Mouse (Mus musculus) brain, embryonic 14.5 days (tissue): ENCODE measurements around the gene Gm30302. TPM values are rescaled to one million over a fixed set of nuclear protein-coding genes. Genes with fewer than 3 reads are reported as not detected.

Experiments used
- DNase-seq: peaks from one replicate; pipeline ENCODE4 v3.0.0-alpha.2; 2011; ENCODE audit warnings: low read depth
- CTCF ChIP-seq: fragments of 200-500 bp; IDR thresholded peaks from 2 replicates; pipeline ENCODE4 v1.5.1; 2012; ENCODE audit warnings: inconsistent platforms, mild to moderate bottlenecking, moderate library complexity, borderline replicate concordance; ENCODE audit not compliant: insufficient read depth, insufficient read length; ENCODE audit errors: extremely low read depth
- POLR2A ChIP-seq: fragments of 200-500 bp; IDR thresholded peaks from 2 replicates; pipeline ENCODE4 v1.6.1; 2012; ENCODE audit warnings: mild to moderate bottlenecking, inconsistent platforms, borderline replicate concordance; ENCODE audit not compliant: poor library complexity, insufficient read depth, insufficient read length, severe bottlenecking; ENCODE audit errors: extremely low read depth
- polyA plus RNA-seq: library from polyadenylated mRNA; depleted of rRNA; stranded (reverse); fragments of >200 nt; gene quantifications from 2 replicates; pipeline ENCODE4 v1.2.3, GENCODE M21; 2012; rRNA removed

The Gm30302 gene
- polyA plus RNA-seq, 1 experiment = not detected

- TF ChIP-seq CTCF (no peak), POLR2A (no peak)
- no peak for DNase-seq
These were observed 29.7 kb downstream of the Gm30302 start for GRCm38 (mm10) chr13:49769111-49769510.

- TF ChIP-seq CTCF = no peak
- no peak for TF ChIP-seq POLR2A
- no peak for DNase-seq
These were observed 30.8 kb downstream of the Gm30302 start for GRCm38 (mm10) chr13:49768048-49768447.

DNA sequence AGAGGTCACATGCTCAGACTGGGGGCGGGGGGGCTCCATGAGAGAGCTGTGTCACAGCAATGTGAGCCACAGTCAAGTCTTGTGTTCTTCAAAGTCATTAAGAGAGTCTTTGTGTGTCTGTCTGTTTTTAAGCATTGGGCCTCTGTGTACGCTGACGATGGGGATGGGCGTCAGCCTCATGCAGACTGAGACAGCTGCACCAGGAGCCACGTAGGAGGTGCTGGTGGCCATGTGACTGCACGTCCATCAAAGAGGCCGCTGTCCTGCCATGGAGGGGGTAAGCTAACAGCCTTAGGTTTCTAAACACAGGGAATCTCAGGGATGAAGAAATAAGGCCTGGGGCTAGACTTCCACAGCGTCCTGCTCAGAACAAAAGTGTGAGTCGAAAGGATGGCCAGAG is 32.5 kb downstream of the Gm30302 start:
- peak; percentile 6 for DNase-seq
- no peak for TF ChIP-seq CTCF

DNA sequence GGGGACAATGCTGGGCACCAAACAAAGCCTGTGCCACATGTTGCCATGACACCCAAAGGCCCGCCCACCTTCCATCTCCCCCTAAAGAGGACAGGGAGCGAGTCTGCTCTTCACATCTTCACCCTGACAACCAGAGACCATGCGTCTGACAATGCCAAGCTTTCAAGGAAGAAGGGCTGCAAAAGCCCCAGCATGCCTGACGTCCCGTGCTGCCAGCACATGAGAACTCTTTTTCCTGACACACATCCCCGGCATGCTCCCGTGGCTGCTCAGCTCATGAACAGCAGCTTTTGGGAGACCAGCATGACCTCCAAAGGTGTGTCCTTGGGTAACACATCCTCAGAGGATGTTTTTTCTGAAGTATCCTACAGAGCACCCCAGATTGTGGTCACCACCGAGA is 33.5 kb downstream of the Gm30302 start:
- DNase-seq = no peak
- TF ChIP-seq CTCF = no peak
- TF ChIP-seq POLR2A = no peak

DNA sequence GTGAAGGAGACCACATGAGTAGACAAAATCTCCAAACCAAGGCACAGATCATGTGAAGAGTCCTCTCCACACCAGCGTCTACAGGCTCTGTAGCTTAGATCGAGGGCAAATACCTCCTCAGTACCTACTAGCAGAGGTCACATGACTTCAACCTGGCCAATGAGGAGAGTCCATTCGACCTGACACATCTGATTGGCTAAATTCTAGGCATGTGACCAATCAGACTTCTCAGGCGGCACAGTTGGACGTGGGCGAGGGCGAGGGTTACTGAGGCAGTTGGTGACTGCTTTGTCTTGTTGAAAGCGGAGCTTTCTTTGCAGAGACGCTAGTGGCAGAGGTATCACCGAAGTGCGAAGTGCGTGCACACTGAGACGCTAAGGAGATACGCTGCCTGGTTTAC is 36.6 kb downstream of the Gm30302 start:
- DNase-seq = no peak
- TF ChIP-seq POLR2A (no peak), CTCF (no peak)

- no peak for DNase-seq
- TF ChIP-seq CTCF (no peak), POLR2A (no peak)
These were observed 38.1 kb downstream of the Gm30302 start for GRCm38 (mm10) chr13:49760675-49761074.

- no peak for TF ChIP-seq POLR2A
- no peak for TF ChIP-seq CTCF
- no peak for DNase-seq
These were observed 40.8 kb downstream of the Gm30302 start for GRCm38 (mm10) chr13:49757966-49758365.

GRCm38 (mm10) chr13:49756591-49756990 is 42.2 kb downstream of the Gm30302 start:
- no peak for DNase-seq
- TF ChIP-seq CTCF = no peak
- TF ChIP-seq POLR2A = no peak

- DNase-seq = no peak
- TF ChIP-seq POLR2A (no peak), CTCF (no peak)
These were observed 57.3 kb downstream of the Gm30302 start for GRCm38 (mm10) chr13:49741285-49742040.

GRCm38 (mm10) chr13:49738011-49738410 is 60.8 kb downstream of the Gm30302 start:
- DNase-seq = no peak
- TF ChIP-seq POLR2A = no peak
- TF ChIP-seq CTCF = no peak

DNA sequence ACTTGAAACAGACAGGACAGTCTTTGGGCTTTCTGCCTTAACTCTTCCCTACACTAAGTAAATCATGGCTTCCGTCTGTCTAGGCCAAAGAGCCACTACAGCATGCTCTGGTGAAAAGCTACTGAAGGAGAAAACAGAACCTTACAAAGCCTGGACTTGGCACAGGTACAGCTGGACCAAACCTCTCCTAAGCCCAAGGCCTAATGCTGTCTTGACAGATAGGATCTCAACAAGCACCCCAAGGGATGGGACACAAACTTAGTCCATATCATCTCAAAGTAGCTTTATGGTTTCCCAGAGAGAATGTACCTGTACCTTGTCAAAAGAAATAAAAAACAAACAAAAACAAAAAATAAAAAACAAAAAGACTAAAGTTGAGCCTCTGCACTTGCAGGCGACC is 62.4 kb downstream of the Gm30302 start:
- TF ChIP-seq CTCF (no peak), POLR2A (no peak)
- DNase-seq = no peak

Other genes with a start within 250 kb of the Gm30302 start
- gene Omd, start 216.5 kb downstream of the Gm30302 start, polyA plus RNA-seq = 0.08 and 0.59 TPM in 2 replicates
- gene Ogn, start 191.0 kb downstream of the Gm30302 start, polyA plus RNA-seq = 6.0 and 9.1 TPM in 2 replicates
- gene Cenpp, start 146.2 kb downstream of the Gm30302 start, polyA plus RNA-seq = 3.0 and 6.2 TPM in 2 replicates
- gene Nol8, start 145.9 kb downstream of the Gm30302 start, polyA plus RNA-seq = 10.6 and 11.6 TPM in 2 replicates
- 41.9 and 48.7 TPM in 2 replicates for gene Iars, start 116.9 kb downstream of the Gm30302 start, polyA plus RNA-seq